15 mouse cellular contexts compared by ENCODE assay signal in the genomic region with DNA sequence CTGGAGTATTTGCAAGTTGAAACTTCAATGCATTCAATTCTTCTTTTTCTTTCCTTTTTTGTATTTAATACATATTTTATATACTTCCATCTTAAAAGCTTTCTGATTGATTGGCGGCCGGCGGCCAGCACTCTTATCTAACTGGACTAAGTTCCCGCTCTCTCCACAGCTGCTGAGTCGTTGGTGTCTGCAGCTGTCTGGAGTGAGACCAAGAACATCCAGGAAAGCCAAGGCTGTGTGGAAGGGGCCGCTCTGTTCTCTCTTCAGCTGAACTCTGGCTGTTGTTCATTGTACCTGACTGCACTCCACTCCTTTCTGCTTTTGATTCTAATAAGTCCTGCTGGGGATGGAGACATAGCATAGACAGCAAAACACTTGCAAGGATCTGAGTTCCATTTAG.
DNase-seq lines count a peak whose midpoint lies in the region; ATAC-seq lines count a peak whose summit lies in the region.
"Had no signal": no experiment of that assay in that cellular context is flagged by ENCODE, and none has a peak within 500 bp of the region (broad histone marks: within the 10 kb centered on the region; RNA-seq: fewer than 3 reads in every experiment).

No protein-coding gene starts in this region.

- H3K4me3 ChIP-seq in lung, embryonic 16.5 days (ENCODE audit: low read length) = no peak overlapping the region
- H3K4me3 ChIP-seq in kidney, embryonic 15.5 days (replicated peaks) = no peak overlapping the region
- H3K4me3 ChIP-seq: embryonic facial prominence, embryonic 15.5 days; forebrain, embryonic 13.5 days; hindbrain, embryonic 10.5 days; limb, embryonic 15.5 days had no signal

- ATAC-seq in lung, embryonic 16.5 days (ENCODE audit: low read depth) = peak; percentile 67
- peak; percentile 42; the same call in 1 of the 2 replicates for ATAC-seq in megakaryocyte progenitor cell, adult 5-6 weeks (replicated peaks; ENCODE audit: poor library complexity)
- no peak for ATAC-seq in kidney, embryonic 15.5 days (replicated peaks; ENCODE audit: low FRiP score)
- ATAC-seq: forebrain, embryonic 13.5 days had no signal

- WGBS in lung, embryonic 16.5 days = 40% methylated on average over 6 of the region's 6 CpGs
- 72% methylated on average over 6 of the region's 6 CpGs for WGBS in kidney, embryonic 15.5 days

- H3K9me3 ChIP-seq in lung, embryonic 16.5 days (ENCODE audit: control insufficient read depth, low read length) = no peaks in the 10 kb centered on the region
- H3K9me3 ChIP-seq in kidney, embryonic 15.5 days (replicated peaks) = no peaks in the 10 kb centered on the region
- H3K9me3 ChIP-seq: embryonic facial prominence, embryonic 15.5 days; forebrain, embryonic 13.5 days; hindbrain, embryonic 10.5 days; limb, embryonic 15.5 days had no signal

- peaks cover 6% of the 10 kb centered on the region; the same call in 1 of the 2 replicates for H3K4me1 ChIP-seq in lung, embryonic 16.5 days (replicated peaks; ENCODE audit: control insufficient read depth, insufficient read depth, low read length)
- peaks cover 7% of the 10 kb centered on the region; the same call in 1 of the 2 replicates for H3K4me1 ChIP-seq in kidney, embryonic 15.5 days
- H3K4me1 ChIP-seq: forebrain, embryonic 13.5 days; hindbrain, embryonic 10.5 days; limb, embryonic 15.5 days had no signal

- no peaks in the 10 kb centered on the region for H3K36me3 ChIP-seq in lung, embryonic 16.5 days (ENCODE audit: control insufficient read depth, insufficient read depth, low read length)
- no peaks in the 10 kb centered on the region for H3K36me3 ChIP-seq in kidney, embryonic 15.5 days
- H3K36me3 ChIP-seq: embryonic facial prominence, embryonic 15.5 days; hindbrain, embryonic 10.5 days; limb, embryonic 15.5 days had no signal

- no peak overlapping the region for H3K4me2 ChIP-seq in lung, embryonic 16.5 days (ENCODE audit: low read depth, low read length)
- H3K4me2 ChIP-seq in kidney, embryonic 15.5 days = no peak overlapping the region
- H3K4me2 ChIP-seq: embryonic facial prominence, embryonic 15.5 days; forebrain, embryonic 13.5 days; limb, embryonic 15.5 days had no signal

- H3K27ac ChIP-seq in lung, embryonic 16.5 days (ENCODE audit: low read length) = no peak overlapping the region
- no peak overlapping the region for H3K27ac ChIP-seq in kidney, embryonic 15.5 days
- H3K27ac ChIP-seq: embryonic facial prominence, embryonic 15.5 days; forebrain, embryonic 13.5 days; hindbrain, embryonic 10.5 days; limb, embryonic 15.5 days; stomach, postnatal 0 days had no signal

- no peaks in the 10 kb centered on the region for H3K27me3 ChIP-seq in lung, embryonic 16.5 days (ENCODE audit: control insufficient read depth, insufficient read depth, low read depth, low read length)
- no peaks in the 10 kb centered on the region for H3K27me3 ChIP-seq in kidney, embryonic 15.5 days
- H3K27me3 ChIP-seq: embryonic facial prominence, embryonic 15.5 days; forebrain, embryonic 13.5 days; limb, embryonic 15.5 days had no signal

- H3K9ac ChIP-seq in lung, embryonic 16.5 days (ENCODE audit: low read length) = no peak overlapping the region
- H3K9ac ChIP-seq in kidney, embryonic 15.5 days = no peak overlapping the region
- H3K9ac ChIP-seq: embryonic facial prominence, embryonic 15.5 days; forebrain, embryonic 13.5 days; limb, embryonic 15.5 days had no signal

- DNase-seq in adrenal gland, postnatal 10 days = peak; percentile 29
- DNase-seq in adrenal gland, adult 18-20 months (ENCODE audit: low spot score in 2 of 2) = no peak
- no peak for DNase-seq in lung, postnatal 4 days
- DNase-seq in gastrocnemius, postnatal 25 days = peak; percentile 72
- DNase-seq in liver = no peak
- DNase-seq: cerebellum, postnatal 25 days; kidney, adult 18-20 months had no signal

Comparison
In these comparisons a context has a peak if more than half of its experiments do, and no peak if none do; other contexts are left out.
1. DNase-seq: peak in adrenal gland, postnatal 10 days (single experiment) and gastrocnemius, postnatal 25 days (single experiment); none in adrenal gland, adult 18-20 months (0 of 2), lung, postnatal 4 days (0 of 2) and liver (single experiment).